Mouse (Mus musculus) inflammation-experienced regulatory T-cells, adult 16 weeks (primary cell): Measurements from ENCODE around the gene Qsox2. TPM values are rescaled to one million over a fixed set of nuclear protein-coding genes. Genes with fewer than 3 reads are reported as not detected.

Experiments used
- polyA plus RNA-seq: library from polyadenylated mRNA; unstranded; fragments of 100-300 nt; shearing (Covaris generic); gene quantifications from one replicate; pipeline ENCODE4 v1.2.1, GENCODE M21; 2017

Qsox2 gene
- polyA plus RNA-seq: 2.9 TPM

GRCm38 (mm10) chr2:26237290-26237782 lies at the start of gene Qsox2:
Gene Qsox2 (minus strand): TSS chr2:26237525.

DNA sequence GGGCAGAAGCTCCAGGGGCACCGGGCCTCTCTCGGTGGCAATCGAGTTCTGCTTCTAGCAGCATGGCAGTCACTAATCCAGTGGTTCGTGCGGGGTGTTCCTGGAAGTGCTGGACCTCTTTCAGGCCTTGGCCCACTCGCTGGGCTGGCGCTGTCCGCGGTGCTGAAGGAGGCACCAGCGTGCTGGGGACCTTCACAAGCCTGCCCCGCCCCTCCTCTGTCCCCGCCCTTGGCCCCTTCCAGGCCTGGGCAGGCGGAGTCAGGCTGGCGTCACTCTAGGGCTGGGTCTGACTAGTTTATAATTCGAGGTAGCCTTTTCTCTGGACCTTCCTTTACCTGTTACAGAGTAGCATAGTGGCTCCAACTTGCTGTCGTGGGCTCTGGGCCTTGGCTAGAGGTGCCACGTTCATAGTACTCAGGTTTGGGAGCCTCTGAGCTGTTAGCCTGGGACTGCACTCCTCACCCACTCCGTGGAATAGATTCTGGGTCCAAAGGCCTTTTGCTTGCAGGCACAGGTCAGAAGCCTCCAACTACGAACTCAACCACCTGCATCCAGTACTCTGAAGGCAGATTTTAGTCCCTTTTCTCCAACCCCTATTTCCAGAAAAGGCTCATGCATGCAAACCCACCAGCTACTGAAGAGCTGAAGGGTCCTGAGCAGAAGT lies 29.1 kb downstream of the Qsox2 start, which contains the start of gene Lhx3:
Lhx3 (minus strand) TSS at position 164 of the 664 bp plus-strand sequence.

Other genes starting within 250 kb of the Qsox2 start
- 29.0 TPM for gene Ubac1, start 215.8 kb downstream of the Qsox2 start, polyA plus RNA-seq
- 0.85 TPM for gene Nacc2, start 114.3 kb downstream of the Qsox2 start, polyA plus RNA-seq
- not detected for gene Lhx3, start 29.2 kb downstream of the Qsox2 start, polyA plus RNA-seq
- not detected for gene Ccdc187, start 57.0 kb upstream of the Qsox2 start, polyA plus RNA-seq
- gene Gpsm1, start 78.0 kb upstream of the Qsox2 start, polyA plus RNA-seq: 8.8 TPM
- gene Dnlz, start 114.6 kb upstream of the Qsox2 start, polyA plus RNA-seq: 16.5 TPM
- gene Card9, start 123.4 kb upstream of the Qsox2 start, polyA plus RNA-seq: 3.7 TPM
- 53.5 TPM for gene Snapc4, start 143.1 kb upstream of the Qsox2 start, polyA plus RNA-seq
- gene Entr1, start 151.8 kb upstream of the Qsox2 start, polyA plus RNA-seq: 55.7 TPM
- gene Pmpca, start 151.8 kb upstream of the Qsox2 start, polyA plus RNA-seq: 118 TPM
- 28.3 TPM for gene Inpp5e, start 171.7 kb upstream of the Qsox2 start, polyA plus RNA-seq
- gene Sec16a, start 207.7 kb upstream of the Qsox2 start, polyA plus RNA-seq: 72.4 TPM